Mouse (Mus musculus) kidney, adult 2 months (tissue): ENCODE measurements around the gene Nrxn3. TPM values are rescaled to one million over a fixed set of nuclear protein-coding genes. Genes with fewer than 3 reads are reported as not detected.

Source experiments
- DNase-seq: peaks from one replicate; pipeline ENCODE4 v3.0.0; 2021
- H3K27ac ChIP-seq: fragments of 200-500 bp; 2 replicates; pipeline ENCODE4 v1.5.1; 2012; ENCODE audit warnings: low read depth, low read length, control low read depth, inconsistent platforms; ENCODE audit not compliant: insufficient read depth
- H3K27me3 ChIP-seq: fragments of 200-500 bp; replicated peaks from 2 replicates; pipeline ENCODE4 v1.6.1; 2012; ENCODE audit warnings: mild to moderate bottlenecking, moderate library complexity, low read length, inconsistent platforms; ENCODE audit not compliant: control insufficient read depth, insufficient read depth
- H3K36me3 ChIP-seq: fragments of 200-500 bp; 2 replicates; pipeline ENCODE4 v1.6.1; 2012; ENCODE audit warnings: mild to moderate bottlenecking, moderate library complexity, low read length, inconsistent platforms; ENCODE audit not compliant: control insufficient read depth, insufficient read depth
- H3K4me1 ChIP-seq: fragments of 200-500 bp; 2 replicates; pipeline ENCODE4 v1.6.1; 2011; ENCODE audit warnings: low read length; ENCODE audit not compliant: control insufficient read depth, insufficient read depth
- H3K4me3 ChIP-seq: fragments of 200-500 bp; 2 replicates; pipeline ENCODE4 v1.5.1; 2011; ENCODE audit warnings: mild to moderate bottlenecking, low read depth, low read length, control low read depth; ENCODE audit not compliant: insufficient read depth
- CTCF ChIP-seq: fragments of 200-500 bp; conservative IDR thresholded peaks from 2 replicates; pipeline ENCODE4 v1.5.1; 2011; ENCODE audit warnings: low read depth, mild to moderate bottlenecking, control low read depth, low read length, moderate library complexity, mixed read lengths; ENCODE audit not compliant: insufficient read depth, insufficient read length
- POLR2A ChIP-seq: fragments of 200-500 bp; IDR thresholded peaks from one replicate; pipeline ENCODE4 v1.6.1; 2011; ENCODE audit warnings: low read depth, low read length, control low read depth
- WGBS: fragments of 180-500 bp; shearing (Covaris S2); methylation state at CpG from one replicate; pipeline ENCODE4 v1.1.7; 2018; 5-methylcytosine and 5-hydroxymethylcytosine counted together
- polyA plus RNA-seq: library from polyadenylated mRNA; depleted of rRNA; stranded (reverse); fragments of >200 nt; gene quantifications from 2 replicates; pipeline ENCODE4 v1.2.3, GENCODE M21; 2012

The Nrxn3 gene
- polyA plus RNA-seq, 1 experiment = 0.39 TPM

- no peak for DNase-seq
- no peak for TF ChIP-seq CTCF
- TF ChIP-seq POLR2A = no peak
- Histone ChIP-seq H3K27me3 (no peaks in the 10 kb centered on the region), H3K4me1 (no peaks in the 10 kb centered on the region), H3K4me3 (no peak overlapping the region), H3K36me3 (no peaks in the 10 kb centered on the region), H3K27ac (no peak overlapping the region)
- 12% methylated on average over 8 of the region's 8 CpGs for WGBS
Observed at GRCm38 (mm10) chr12:89325864-89326560, 603.3 kb downstream of the Nrxn3 start.

GRCm38 (mm10) chr12:89331474-89332263, 609.0 kb downstream of the Nrxn3 start:
- WGBS = 89% methylated on average over 3 of the region's 3 CpGs
- no peaks in the 10 kb centered on the region for H3K4me1 ChIP-seq
- H3K27me3 ChIP-seq = no peaks in the 10 kb centered on the region
- TF ChIP-seq CTCF (no peak), POLR2A (no peak)
- H3K27ac ChIP-seq = no peak overlapping the region
- H3K4me3 ChIP-seq = no peak overlapping the region
- no peaks in the 10 kb centered on the region for H3K36me3 ChIP-seq
- DNase-seq = no peak

- 79% methylated on average over 5 of the region's 5 CpGs for whole genome bisulfite sequencing
Observed at GRCm38 (mm10) chr12:89333486-89333885, 610.8 kb downstream of the Nrxn3 start.

GRCm38 (mm10) chr12:89364850-89365249, 642.2 kb downstream of the Nrxn3 start:
- Histone ChIP-seq H3K4me1 (no peaks in the 10 kb centered on the region), H3K27ac (no peak overlapping the region), H3K27me3 (no peaks in the 10 kb centered on the region), H3K4me3 (no peak overlapping the region), H3K36me3 (no peaks in the 10 kb centered on the region)
- no peak for DNase-seq
- TF ChIP-seq CTCF = no peak
- TF ChIP-seq POLR2A = no peak
- 43% methylated on average over 4 of the region's 4 CpGs for WGBS

More at GRCm38 (mm10) chr12:89333486-89333885, 610.8 kb downstream of the Nrxn3 start:
- Histone ChIP-seq H3K36me3 (no peaks in the 10 kb centered on the region), H3K27me3 (no peaks in the 10 kb centered on the region), H3K4me1 (no peaks in the 10 kb centered on the region), H3K4me3 (no peak overlapping the region), H3K27ac (no peak overlapping the region)
- no peak for TF ChIP-seq CTCF
- no peak for TF ChIP-seq POLR2A
- no peak for DNase-seq

- DNase-seq = no peak
- no peak for TF ChIP-seq CTCF
- no peak for TF ChIP-seq POLR2A
- Histone ChIP-seq H3K27me3 (no peaks in the 10 kb centered on the region), H3K36me3 (no peaks in the 10 kb centered on the region), H3K27ac (no peak overlapping the region), H3K4me1 (no peaks in the 10 kb centered on the region), H3K4me3 (no peak overlapping the region)
- 45% methylated on average over 1 of the region's 1 CpGs for WGBS
Observed at GRCm38 (mm10) chr12:89369939-89370338, 647.3 kb downstream of the Nrxn3 start.

GRCm38 (mm10) chr12:89376600-89376999, 653.9 kb downstream of the Nrxn3 start:
- H3K36me3 ChIP-seq = no peaks in the 10 kb centered on the region
- no peak overlapping the region for H3K27ac ChIP-seq
- 64% methylated on average over 1 of the region's 1 CpGs for WGBS
- no peak for DNase-seq
- no peak overlapping the region for H3K4me3 ChIP-seq
- H3K4me1 ChIP-seq = no peaks in the 10 kb centered on the region
- no peaks in the 10 kb centered on the region for H3K27me3 ChIP-seq
- TF ChIP-seq CTCF = no peak
- TF ChIP-seq POLR2A = no peak

GRCm38 (mm10) chr12:89377051-89377643, 654.5 kb downstream of the Nrxn3 start:
- no peak for TF ChIP-seq POLR2A
- no peak for TF ChIP-seq CTCF
- Histone ChIP-seq H3K4me1 (no peaks in the 10 kb centered on the region), H3K36me3 (no peaks in the 10 kb centered on the region), H3K27ac (no peak overlapping the region), H3K27me3 (no peaks in the 10 kb centered on the region), H3K4me3 (no peak overlapping the region)
- no peak for DNase-seq
- WGBS = 47% methylated on average over 5 of the region's 5 CpGs
